Mouse (Mus musculus) liver, adult (tissue): ENCODE measurements at regions not wholly inside any gene's neighbourhood (a gene's known extent, or its start where the extent isn't known, plus 50 kb on each side); places are given as distances from the start of the nearest gene placed in this dataset.

Experiments
- GATA4 ChIP-seq: IDR thresholded peaks from 2 replicates; pipeline ENCODE4 v1.6.1; 2014; ENCODE audit warnings: mild to moderate bottlenecking, low read length; ENCODE audit not compliant: insufficient replicate concordance

DNA sequence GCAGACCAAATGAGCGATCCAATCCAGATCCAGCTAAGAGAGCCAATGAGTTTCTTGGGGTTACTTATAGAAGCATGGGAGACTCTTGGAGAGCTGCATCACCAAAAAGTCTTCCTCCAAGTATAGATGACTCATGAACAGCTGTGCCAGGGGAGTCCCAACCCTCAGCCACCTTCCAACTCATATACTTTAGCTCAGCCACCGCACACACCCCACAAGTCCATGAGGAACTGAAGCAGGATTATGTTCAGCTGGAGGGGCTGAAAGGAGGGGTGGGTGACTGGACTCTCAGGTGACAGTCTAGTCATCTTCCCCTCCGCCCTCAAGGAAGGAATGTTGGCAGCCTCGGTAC is 1476.4 kb upstream of the Gulo start:
- TF ChIP-seq GATA4 = no peak

GRCm38 (mm10) chr14:67484533-67485448 is 1475.8 kb upstream of the Gulo start:
- TF ChIP-seq GATA4 = no peak
